Mouse (Mus musculus): Measurements from ENCODE around the gene Golga7b. TPM values are rescaled to one million over a fixed set of nuclear protein-coding genes. Genes with fewer than 3 reads are reported as not detected.

The Golga7b gene
- polyA plus RNA-seq (2011; ENCODE audit: insufficient read depth, insufficient read length, low read depth, missing spikeins) = not detected in 2 replicates

DNA sequence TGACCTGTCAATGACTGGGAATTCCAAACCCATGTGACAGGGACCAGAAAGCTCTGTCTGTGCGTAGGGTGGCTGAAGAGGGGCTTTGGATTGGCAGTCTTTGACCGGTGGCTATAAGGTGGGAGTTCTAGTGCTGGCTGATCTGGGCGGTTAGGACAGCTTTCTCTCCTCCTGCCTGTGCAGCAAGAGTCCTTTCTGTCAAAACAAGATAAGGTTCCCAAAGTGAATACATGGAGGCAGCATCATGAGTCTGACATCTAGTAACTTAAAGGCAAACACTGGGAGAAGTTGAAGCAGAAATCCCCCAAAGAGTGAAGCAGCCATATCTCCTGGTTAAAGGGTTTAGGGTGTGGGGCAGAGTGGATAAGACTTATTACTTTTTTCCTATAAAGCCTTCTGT lies at the start of gene Golga7b:
Gene Golga7b, plus strand, starts transcription at position 56 of the 400 bp plus-strand sequence.
- Histone ChIP-seq H3K9ac (ENCODE audit: low read depth, poor library complexity, severe bottlenecking) (no peak within 1 kb of the TSS), H3K4me1 (ENCODE audit: control insufficient read depth, insufficient read depth, low read length) (no peaks in the 10 kb centered on the region), H3K36me3 (ENCODE audit: control insufficient read depth, insufficient read depth, low read length, poor library complexity, severe bottlenecking) (no peaks in the 10 kb centered on the region), H3K9me3 (replicated peaks; ENCODE audit: control insufficient read depth, insufficient read depth, low read length, poor library complexity, severe bottlenecking) (no peaks in the 10 kb centered on the region), H3K27ac (ENCODE audit: insufficient read depth, low read length) (no peak within 1 kb of the TSS), H3K27me3 (ENCODE audit: control insufficient read depth, insufficient read depth, low read length, poor library complexity, severe bottlenecking) (no peaks in the 10 kb centered on the region), H3K4me3 (ENCODE audit: low read depth, low read length) (no peak within 1 kb of the TSS)
- TF ChIP-seq CTCF (IDR thresholded peaks at IDR 0.05; ENCODE audit: low read depth, low read length) (no peak), EP300 (IDR thresholded peaks at IDR 0.05; ENCODE audit: insufficient read depth, low read depth, low read length) (no peak), POLR2A (IDR thresholded peaks at IDR 0.05; ENCODE audit: insufficient read depth, low read length) (no peak)

DNA sequence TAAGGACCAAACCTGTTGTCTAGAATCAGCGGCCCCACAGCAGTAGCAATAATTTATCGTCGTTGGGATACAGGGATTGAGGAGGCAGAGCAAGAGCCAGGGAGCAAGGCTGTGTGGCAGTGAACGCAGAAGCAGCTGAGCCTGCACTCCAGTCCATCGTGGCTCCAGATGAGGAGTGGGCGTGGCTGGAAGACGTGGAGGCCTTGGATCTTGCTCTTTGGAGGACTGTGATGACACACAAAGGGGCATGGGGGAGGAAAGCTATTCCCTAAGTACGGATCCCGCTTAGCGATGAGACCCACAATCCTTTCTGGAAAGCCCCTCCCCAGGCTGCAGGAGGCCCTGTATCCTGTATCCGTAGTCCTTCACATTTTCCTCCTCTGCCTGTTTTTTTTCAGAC lies 49.3 kb upstream of the Golga7b start:
- TF ChIP-seq EP300 (IDR thresholded peaks at IDR 0.05; ENCODE audit: insufficient read depth, low read depth, low read length) = no peak
- TF ChIP-seq POLR2A (IDR thresholded peaks at IDR 0.05; ENCODE audit: insufficient read depth, low read length) = no peak
- TF ChIP-seq CTCF (IDR thresholded peaks at IDR 0.05; ENCODE audit: low read depth, low read length) = no peak
- no peaks in the 10 kb centered on the region for H3K4me1 ChIP-seq (ENCODE audit: control insufficient read depth, insufficient read depth, low read length)
- no peaks in the 10 kb centered on the region for H3K36me3 ChIP-seq (ENCODE audit: control insufficient read depth, insufficient read depth, low read length, poor library complexity, severe bottlenecking)
- 0 out of 2 replicates have a peak, but pooled peaks cover 3% of the 10 kb centered on the region for H3K9me3 ChIP-seq (replicated peaks; ENCODE audit: control insufficient read depth, insufficient read depth, low read length, poor library complexity, severe bottlenecking)
- no peak overlapping the region for H3K27ac ChIP-seq (ENCODE audit: insufficient read depth, low read length)
- no peak overlapping the region for H3K4me3 ChIP-seq (ENCODE audit: low read depth, low read length)
- peaks cover 8% of the 10 kb centered on the region for H3K27me3 ChIP-seq (ENCODE audit: control insufficient read depth, insufficient read depth, low read length, poor library complexity, severe bottlenecking)
- no peak overlapping the region for H3K9ac ChIP-seq (ENCODE audit: low read depth, poor library complexity, severe bottlenecking)

DNA sequence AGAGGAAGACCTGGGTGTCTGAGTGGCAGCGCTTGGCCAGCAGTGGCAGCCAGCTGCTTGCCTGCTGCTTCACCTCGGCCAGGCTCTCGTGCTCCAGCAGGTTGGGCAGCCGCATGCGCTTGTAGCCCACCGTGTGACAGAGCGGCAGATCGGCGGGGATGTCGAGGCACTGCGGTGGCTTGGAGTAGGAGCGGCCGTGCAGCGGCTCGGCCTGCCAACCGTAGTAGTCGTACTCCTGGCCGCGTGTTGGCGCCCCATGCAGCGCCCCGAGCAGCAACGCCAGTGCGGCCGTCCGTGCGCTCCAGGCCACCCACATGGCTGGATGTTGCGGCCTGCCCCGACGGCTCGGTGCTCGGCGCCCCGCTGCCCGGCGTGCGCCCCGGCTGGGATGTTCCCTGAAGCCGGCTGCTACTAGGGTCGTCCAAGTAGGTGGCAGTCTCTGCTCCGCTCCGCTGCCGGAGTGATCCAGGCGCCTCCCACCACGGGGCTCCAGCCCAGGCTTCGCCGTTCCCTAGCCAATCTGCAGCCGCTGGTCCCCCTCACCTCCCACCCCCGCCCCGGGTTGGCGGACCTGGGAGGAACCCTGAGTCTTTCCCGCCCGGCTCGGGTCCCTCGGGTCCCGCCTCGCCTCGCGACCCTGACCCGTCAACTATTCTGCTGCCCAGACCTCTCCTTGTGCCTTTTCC lies 45.5 kb upstream of the Golga7b start, which contains the start of gene Sfrp5:
Gene Sfrp5, minus strand, starts transcription at position 557 of the 686 bp plus-strand sequence.
- Histone ChIP-seq H3K27ac (ENCODE audit: insufficient read depth, low read length) (no peak within 1 kb of the TSS), H3K27me3 (ENCODE audit: control insufficient read depth, insufficient read depth, low read length, poor library complexity, severe bottlenecking) (peaks cover 8% of the 10 kb centered on the region), H3K9me3 (replicated peaks; ENCODE audit: control insufficient read depth, insufficient read depth, low read length, poor library complexity, severe bottlenecking) (0 out of 2 replicates have a peak, but pooled peaks cover 3% of the 10 kb centered on the region), H3K4me1 (ENCODE audit: control insufficient read depth, insufficient read depth, low read length) (no peaks in the 10 kb centered on the region), H3K4me3 (ENCODE audit: low read depth, low read length) (peak within 1 kb of the TSS; percentile 62), H3K36me3 (ENCODE audit: control insufficient read depth, insufficient read depth, low read length, poor library complexity, severe bottlenecking) (no peaks in the 10 kb centered on the region), H3K9ac (ENCODE audit: low read depth, poor library complexity, severe bottlenecking) (peak within 1 kb of the TSS; percentile 17)
- no peak for TF ChIP-seq CTCF (IDR thresholded peaks at IDR 0.05; ENCODE audit: low read depth, low read length)
- no peak for TF ChIP-seq POLR2A (IDR thresholded peaks at IDR 0.05; ENCODE audit: insufficient read depth, low read length)
- no peak for TF ChIP-seq EP300 (IDR thresholded peaks at IDR 0.05; ENCODE audit: insufficient read depth, low read depth, low read length)

DNA sequence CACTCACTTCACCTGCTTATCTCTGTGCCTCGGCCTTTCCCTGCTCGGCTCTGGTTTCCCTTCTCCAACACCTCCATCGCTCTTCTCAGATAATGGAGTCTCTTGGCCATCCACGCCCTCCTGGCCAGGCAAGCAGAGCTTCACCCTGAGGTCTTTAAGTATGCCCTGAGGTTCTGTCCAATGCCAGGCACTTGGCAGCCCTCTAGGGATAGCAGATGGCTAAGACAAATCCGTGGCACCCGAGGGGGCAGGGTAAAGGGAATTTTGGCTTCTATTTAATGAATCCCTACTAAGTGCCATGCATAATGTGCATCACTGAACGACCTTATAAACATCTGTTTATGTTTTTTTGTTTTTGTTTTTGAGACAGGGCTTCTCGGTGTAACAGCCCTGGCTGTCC lies 44.9 kb upstream of the Golga7b start:
- no peaks in the 10 kb centered on the region for H3K4me1 ChIP-seq (ENCODE audit: control insufficient read depth, insufficient read depth, low read length)
- 0 out of 2 replicates have a peak, but pooled peaks cover 3% of the 10 kb centered on the region for H3K9me3 ChIP-seq (replicated peaks; ENCODE audit: control insufficient read depth, insufficient read depth, low read length, poor library complexity, severe bottlenecking)
- H3K36me3 ChIP-seq (ENCODE audit: control insufficient read depth, insufficient read depth, low read length, poor library complexity, severe bottlenecking) = no peaks in the 10 kb centered on the region
- TF ChIP-seq POLR2A (IDR thresholded peaks at IDR 0.05; ENCODE audit: insufficient read depth, low read length) (no peak), EP300 (IDR thresholded peaks at IDR 0.05; ENCODE audit: insufficient read depth, low read depth, low read length) (no peak), CTCF (IDR thresholded peaks at IDR 0.05; ENCODE audit: low read depth, low read length) (no peak)
- no peak overlapping the region for H3K9ac ChIP-seq (ENCODE audit: low read depth, poor library complexity, severe bottlenecking)
- H3K27ac ChIP-seq (ENCODE audit: insufficient read depth, low read length) = no peak overlapping the region
- H3K27me3 ChIP-seq (ENCODE audit: control insufficient read depth, insufficient read depth, low read length, poor library complexity, severe bottlenecking) = peaks cover 8% of the 10 kb centered on the region
- no peak overlapping the region for H3K4me3 ChIP-seq (ENCODE audit: low read depth, low read length)

DNA sequence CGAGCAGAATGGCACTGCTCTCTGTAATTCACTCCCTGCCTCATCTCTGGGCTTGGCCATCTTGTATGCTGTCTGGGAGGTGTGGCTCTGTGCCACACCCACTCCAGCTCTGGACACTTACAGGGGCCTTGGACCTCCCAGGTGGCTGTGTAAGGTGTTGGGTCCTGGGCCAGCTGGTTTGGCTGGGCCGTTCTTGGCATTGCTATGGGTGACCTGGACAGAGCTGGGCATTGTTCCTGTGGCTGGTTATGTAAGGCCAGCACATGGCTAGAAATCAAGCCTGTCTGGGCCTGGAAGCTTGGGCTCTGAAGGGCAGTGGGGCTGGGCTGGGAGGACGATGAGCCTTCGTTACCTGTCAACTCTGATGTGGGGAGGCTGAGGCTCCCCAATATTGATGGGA lies 43.1 kb upstream of the Golga7b start:
- H3K4me1 ChIP-seq (ENCODE audit: control insufficient read depth, insufficient read depth, low read length) = no peaks in the 10 kb centered on the region
- no peaks in the 10 kb centered on the region for H3K36me3 ChIP-seq (ENCODE audit: control insufficient read depth, insufficient read depth, low read length, poor library complexity, severe bottlenecking)
- no peak for TF ChIP-seq CTCF (IDR thresholded peaks at IDR 0.05; ENCODE audit: low read depth, low read length)
- H3K9ac ChIP-seq (ENCODE audit: low read depth, poor library complexity, severe bottlenecking) = no peak overlapping the region
- H3K27me3 ChIP-seq (ENCODE audit: control insufficient read depth, insufficient read depth, low read length, poor library complexity, severe bottlenecking) = peaks cover 8% of the 10 kb centered on the region
- H3K9me3 ChIP-seq (replicated peaks; ENCODE audit: control insufficient read depth, insufficient read depth, low read length, poor library complexity, severe bottlenecking) = peaks cover 8% of the 10 kb centered on the region
- H3K4me3 ChIP-seq (ENCODE audit: low read depth, low read length) = no peak overlapping the region
- no peak overlapping the region for H3K27ac ChIP-seq (ENCODE audit: insufficient read depth, low read length)

DNA sequence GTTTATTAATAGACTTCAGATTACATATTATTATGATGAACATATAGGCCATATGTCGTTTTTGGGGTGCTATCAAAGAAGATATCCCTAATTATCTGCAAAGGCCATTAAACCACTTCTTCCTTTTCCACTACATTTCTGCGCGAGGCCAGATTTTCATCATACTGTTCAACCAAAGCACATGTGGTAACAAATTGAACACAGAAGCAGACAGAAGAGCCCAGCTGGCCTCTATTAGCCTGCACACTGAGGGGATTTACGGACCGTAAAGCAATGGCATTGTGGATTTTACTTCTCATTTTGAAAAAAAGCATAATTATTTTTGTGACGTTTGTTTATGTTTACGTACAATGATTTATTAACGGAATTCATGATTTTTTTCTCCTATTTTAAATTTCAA lies 42.2 kb upstream of the Golga7b start:
- Histone ChIP-seq H3K4me3 (ENCODE audit: low read depth, low read length) (no peak overlapping the region), H3K9me3 (replicated peaks; ENCODE audit: control insufficient read depth, insufficient read depth, low read length, poor library complexity, severe bottlenecking) (peaks cover 6% of the 10 kb centered on the region), H3K27ac (ENCODE audit: insufficient read depth, low read length) (no peak overlapping the region), H3K9ac (ENCODE audit: low read depth, poor library complexity, severe bottlenecking) (no peak overlapping the region), H3K36me3 (ENCODE audit: control insufficient read depth, insufficient read depth, low read length, poor library complexity, severe bottlenecking) (no peaks in the 10 kb centered on the region), H3K27me3 (ENCODE audit: control insufficient read depth, insufficient read depth, low read length, poor library complexity, severe bottlenecking) (peaks cover 8% of the 10 kb centered on the region), H3K4me1 (ENCODE audit: control insufficient read depth, insufficient read depth, low read length) (no peaks in the 10 kb centered on the region)
- TF ChIP-seq CTCF (IDR thresholded peaks at IDR 0.05; ENCODE audit: low read depth, low read length) = no peak
- TF ChIP-seq EP300 (IDR thresholded peaks at IDR 0.05; ENCODE audit: insufficient read depth, low read depth, low read length) = no peak
- TF ChIP-seq POLR2A (IDR thresholded peaks at IDR 0.05; ENCODE audit: insufficient read depth, low read length) = no peak
